In genomic region chr8:46539701-46540100, GRCm38 (mm10) we compare ENCODE assay signal across 8 mouse cellular contexts. TPM values are rescaled to one million over a fixed set of nuclear protein-coding genes. Genes with fewer than 3 reads are reported as not detected.
DNase-seq lines count a peak whose midpoint lies in the region; ATAC-seq and TF ChIP-seq lines count a peak whose summit lies in the region.

No protein-coding gene starts in this region.

- H3K9me3 ChIP-seq in lung, embryonic 14.5 days (ENCODE audit: low read depth, low read length) = no peaks in the 10 kb centered on the region
- no peaks in the 10 kb centered on the region for H3K9me3 ChIP-seq in hindbrain, embryonic 16.5 days (ENCODE audit: control insufficient read depth, low read length)
- H3K9me3 ChIP-seq in neural tube, embryonic 14.5 days (ENCODE audit: control insufficient read depth, low read length) = no peaks in the 10 kb centered on the region

- H3K4me3 ChIP-seq in lung, embryonic 14.5 days (ENCODE audit: low read depth, low read length) = no peak overlapping the region
- no peak overlapping the region for H3K4me3 ChIP-seq in hindbrain, embryonic 16.5 days (ENCODE audit: low read length)
- no peak overlapping the region for H3K4me3 ChIP-seq in neural tube, embryonic 14.5 days (ENCODE audit: low read depth, low read length)

- peak; percentile 59 for DNase-seq in adrenal gland, postnatal 14 days
- no peak for DNase-seq in adrenal gland, postnatal 4 days (ENCODE audit: low spot score in 2 of 2)
- peak; percentile 38 for DNase-seq in lung, embryonic 14.5 days
- DNase-seq in lung, postnatal 25 days (ENCODE audit: low spot score) = no peak
- DNase-seq in embryo, embryonic 9.5 days (ENCODE audit: extremely low spot score) = no peak
- no peak for DNase-seq in kidney, postnatal 4 days

- peaks cover 7% of the 10 kb centered on the region; the same call in 1 of the 2 replicates for H3K4me1 ChIP-seq in lung, embryonic 14.5 days (ENCODE audit: insufficient read depth)
- H3K4me1 ChIP-seq in hindbrain, embryonic 16.5 days (ENCODE audit: control insufficient read depth, insufficient read depth, low read depth, low read length) = no peaks in the 10 kb centered on the region
- no peaks in the 10 kb centered on the region for H3K4me1 ChIP-seq in neural tube, embryonic 14.5 days (ENCODE audit: control insufficient read depth, insufficient read depth, low read length)

- H3K4me2 ChIP-seq in lung, embryonic 14.5 days = no peak overlapping the region
- no peak overlapping the region for H3K4me2 ChIP-seq in hindbrain, embryonic 16.5 days (ENCODE audit: low read length)
- H3K4me2 ChIP-seq in neural tube, embryonic 14.5 days (ENCODE audit: low read depth, low read length) = no peak overlapping the region

- peak overlapping the region; percentile 50; the same call in 1 of the 2 replicates for H3K27ac ChIP-seq in lung, embryonic 14.5 days (ENCODE audit: low read depth)
- H3K27ac ChIP-seq in hindbrain, embryonic 16.5 days (ENCODE audit: low read depth, low read length) = no peak overlapping the region
- H3K27ac ChIP-seq in neural tube, embryonic 14.5 days (ENCODE audit: low read depth, low read length) = no peak overlapping the region

- H3K36me3 ChIP-seq in lung, embryonic 14.5 days (ENCODE audit: insufficient read depth) = 0 out of 2 replicates have a peak, but pooled peaks cover 7% of the 10 kb centered on the region
- H3K36me3 ChIP-seq in hindbrain, embryonic 16.5 days (ENCODE audit: control insufficient read depth, insufficient read depth, low read length) = 0 out of 2 replicates have a peak, but pooled peaks cover 12% of the 10 kb centered on the region
- no peaks in the 10 kb centered on the region for H3K36me3 ChIP-seq in neural tube, embryonic 14.5 days (ENCODE audit: control insufficient read depth, insufficient read depth, low read length)

- ATAC-seq in lung, embryonic 14.5 days (ENCODE audit: insufficient read depth) = no peak
- peak; percentile 84 for ATAC-seq in hindbrain, embryonic 16.5 days
- ATAC-seq in neural tube, embryonic 14.5 days (ENCODE audit: low read depth) = peak; percentile 51; the same call in 1 of the 2 replicates

- H3K9ac ChIP-seq in lung, embryonic 14.5 days = no peak overlapping the region
- no peak overlapping the region for H3K9ac ChIP-seq in hindbrain, embryonic 16.5 days (ENCODE audit: low read depth, low read length)
- H3K9ac ChIP-seq in neural tube, embryonic 14.5 days (replicated peaks; ENCODE audit: low read depth, low read length) = no peak overlapping the region

- TF ChIP-seq CTCF in lung, embryonic 14.5 days (IDR thresholded peaks at IDR 0.05; ENCODE audit: low read depth) = no peak

- H3K27me3 ChIP-seq in lung, embryonic 14.5 days (ENCODE audit: insufficient read depth, low read length) = no peaks in the 10 kb centered on the region
- no peaks in the 10 kb centered on the region for H3K27me3 ChIP-seq in hindbrain, embryonic 16.5 days (replicated peaks; ENCODE audit: control insufficient read depth, insufficient read depth, low read length)
- H3K27me3 ChIP-seq in neural tube, embryonic 14.5 days (ENCODE audit: control insufficient read depth, insufficient read depth, low read length) = no peaks in the 10 kb centered on the region

- 50% methylated on average over 5 of the region's 5 CpGs for WGBS in lung, embryonic 14.5 days
- WGBS in hindbrain, embryonic 16.5 days = 44% methylated on average over 5 of the region's 5 CpGs
- WGBS in neural tube, embryonic 14.5 days = 52% methylated on average over 5 of the region's 5 CpGs

RNA-seq across cellular contexts. Expression of gene Cenpu, which starts 12.1 kb away (rescaled TPM):
- 5.6 and 6.9 TPM in 2 replicates for total RNA-seq in adrenal gland, postnatal 14 days (2021)
- 10 to 100 TPM in 1 of 2 experiments, 1 to 10 TPM in 1; 9.4 to 10.8 TPM for total RNA-seq in adrenal gland, postnatal 4 days (2021)
- 24.5 and 25.6 TPM in 2 replicates for polyA plus RNA-seq in lung, embryonic 14.5 days (2014; fragmentation: Nextera tagmentation; extraction: Ambion mirVana)
- 7.4 TPM in 2 replicates for polyA plus RNA-seq in hindbrain, embryonic 16.5 days (2015; fragmentation: Nextera tagmentation; extraction: Ambion mirVana)
- 6.7 and 7.0 TPM in 2 replicates for polyA plus RNA-seq in neural tube, embryonic 14.5 days (2014; fragmentation: Nextera tagmentation; extraction: Ambion mirVana)

Comparison
In these comparisons a context has a peak if more than half of its experiments do, and no peak if none do; other contexts are left out.
1. DNase-seq: peak in adrenal gland, postnatal 14 days (single experiment) and lung, embryonic 14.5 days (single experiment); none in adrenal gland, postnatal 4 days (0 of 2), lung, postnatal 25 days (single experiment), embryo, embryonic 9.5 days (single experiment) and kidney, postnatal 4 days (0 of 2).